Mouse (Mus musculus): ENCODE measurements around the gene Ankrd61.

Ankrd61 gene

GRCm38 (mm10) chr5:143897635-143898330 is at the start of gene Ankrd61:
Gene Ankrd61 (minus strand): TSS chr5:143897685.
- DNase-seq = no peak

DNA sequence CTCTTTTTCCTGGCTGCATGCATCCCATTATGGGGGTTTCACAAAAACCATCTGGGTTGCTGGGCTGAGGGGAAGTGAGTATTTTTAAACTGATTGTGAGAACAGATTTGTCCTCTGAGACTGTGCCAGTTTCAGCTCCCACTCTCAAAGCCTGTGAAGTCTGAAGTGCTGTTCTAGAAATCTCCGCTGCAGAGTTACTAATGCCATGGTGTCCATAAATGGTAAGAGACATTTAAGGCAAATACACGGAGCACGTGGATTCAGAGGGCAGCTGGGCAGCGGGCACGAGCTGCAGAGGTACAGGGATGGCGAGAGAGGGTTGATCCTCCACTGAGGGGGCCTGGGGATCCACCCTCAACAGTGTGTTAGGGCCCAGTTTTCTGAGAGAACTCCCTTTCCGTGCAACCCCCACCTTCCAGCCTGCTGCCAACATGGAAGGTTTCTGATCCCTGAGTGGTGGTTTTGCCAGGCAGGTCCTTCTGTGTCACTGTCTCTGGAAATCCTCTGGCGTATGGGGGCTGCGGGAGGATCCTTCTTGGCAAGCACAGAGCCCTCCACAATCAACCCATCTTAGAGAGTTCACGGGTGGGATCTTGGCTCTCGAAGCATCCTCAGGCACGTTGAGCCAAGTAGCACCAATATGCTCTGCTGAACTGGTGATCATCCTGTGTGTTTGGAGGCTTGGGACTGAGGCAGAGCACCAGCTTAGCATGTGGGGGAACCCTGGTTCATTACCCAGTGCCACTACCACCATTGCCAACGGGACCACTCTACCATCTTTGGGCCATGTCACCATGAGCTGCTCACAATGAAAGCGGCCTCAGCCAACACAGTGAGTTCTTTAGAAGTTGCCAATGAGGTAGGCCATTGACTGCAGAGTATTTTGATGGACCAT is 46.0 kb upstream of the Ankrd61 start:
- DNase-seq = no peak

GRCm38 (mm10) chr5:143941588-143941987 is 44.1 kb upstream of the Ankrd61 start:
- no peak for DNase-seq

DNA sequence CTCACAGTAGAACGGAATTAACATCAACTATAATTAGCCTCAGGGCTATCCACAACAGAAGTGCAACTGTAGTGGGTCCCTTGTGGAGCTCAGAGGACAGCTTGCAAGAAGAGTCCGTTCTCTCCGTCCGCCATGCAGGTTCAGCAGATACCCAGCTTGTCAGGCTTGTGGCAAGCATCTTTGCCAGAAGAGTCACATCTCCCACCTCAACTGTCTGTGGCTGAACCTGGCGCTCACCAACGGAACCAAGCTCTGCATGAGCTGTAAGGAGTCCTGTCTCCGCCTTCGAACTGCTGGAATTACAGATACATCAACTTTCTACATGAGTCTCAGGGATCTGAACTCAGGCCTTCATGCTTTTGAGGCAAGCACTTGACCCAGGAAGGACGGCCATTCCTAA is 38.7 kb upstream of the Ankrd61 start:
- DNase-seq = no peak

DNA sequence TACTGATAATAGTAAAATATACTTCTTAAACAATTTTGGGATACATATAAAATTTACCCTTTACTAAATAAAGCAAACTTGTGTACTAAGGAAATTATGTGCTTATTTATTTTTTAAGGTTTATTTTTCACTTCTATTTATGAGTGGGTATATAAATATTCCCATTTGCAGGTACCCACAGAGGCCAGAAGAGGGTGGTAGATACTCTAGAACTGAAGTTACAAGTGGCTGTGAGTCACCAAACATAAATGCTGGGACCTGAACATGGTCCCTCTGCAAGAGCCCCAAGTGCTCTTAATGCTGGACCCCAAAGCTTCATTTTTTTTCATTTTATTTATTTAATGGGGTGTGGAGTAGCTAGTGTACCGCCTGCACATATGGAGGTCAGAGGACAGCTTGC is 36.4 kb upstream of the Ankrd61 start:
- no peak for DNase-seq

- DNase-seq = no peak
Observed at GRCm38 (mm10) chr5:143933414-143933813, 35.9 kb upstream of the Ankrd61 start.

DNA sequence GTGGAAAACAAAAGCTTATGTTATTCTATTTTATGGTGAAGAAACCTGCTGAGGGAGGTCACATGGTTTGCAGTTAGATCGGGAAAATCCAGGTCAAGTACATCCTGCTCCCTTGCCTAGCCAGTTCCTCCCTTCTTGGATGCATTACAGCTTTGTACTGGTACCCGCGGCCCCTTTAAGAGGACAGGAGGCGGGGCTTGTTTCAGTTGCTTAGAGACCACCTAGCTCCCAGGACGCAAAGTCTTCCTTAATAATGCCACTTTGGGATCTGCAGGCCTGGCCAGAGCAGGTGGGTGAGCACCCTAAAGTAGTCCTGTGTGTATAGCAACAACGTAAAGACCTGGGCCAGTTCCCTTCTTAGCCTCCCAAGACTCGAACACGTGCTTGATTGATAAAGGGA is 35.3 kb upstream of the Ankrd61 start, which contains the start of gene Rsph10b:
TSS of gene Rsph10b (plus strand) at position 205 of the 400 bp plus-strand sequence.
- peak; percentile 70 for DNase-seq

DNA sequence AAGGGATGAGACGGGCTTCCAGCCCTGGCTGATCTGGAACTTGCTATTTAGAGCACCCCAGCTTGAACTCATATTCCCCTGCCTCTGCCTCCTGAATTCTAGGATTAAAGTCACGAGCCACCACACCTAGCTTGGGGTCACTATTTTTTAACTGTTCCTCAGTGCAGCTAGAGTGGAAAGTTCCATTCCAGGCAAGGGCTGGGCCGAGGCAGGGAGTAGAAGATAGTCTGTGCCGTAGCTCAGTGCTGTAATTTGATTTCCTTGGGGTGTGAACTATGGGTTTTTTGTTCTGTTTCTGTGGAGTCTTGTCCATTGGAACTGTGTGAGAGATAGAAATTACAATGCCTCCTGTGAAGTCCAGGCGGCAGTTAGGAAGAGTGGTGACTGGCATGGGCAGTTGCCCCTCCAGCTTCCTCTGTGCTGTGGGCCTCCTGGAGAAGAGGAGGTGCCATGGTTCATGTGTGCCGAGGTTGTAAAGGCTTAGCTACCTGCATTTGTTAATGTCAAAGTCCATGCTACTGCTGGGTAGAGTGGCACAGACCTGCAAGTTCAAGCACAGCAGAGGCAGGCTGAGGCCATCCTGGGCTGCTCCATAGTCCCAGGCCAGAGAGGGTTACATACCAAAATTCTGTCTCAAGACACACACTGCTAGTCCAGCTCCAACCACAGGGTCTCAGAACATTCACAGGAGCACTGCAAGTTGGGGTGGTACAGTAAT is 34.5 kb upstream of the Ankrd61 start:
- DNase-seq = no peak

DNA sequence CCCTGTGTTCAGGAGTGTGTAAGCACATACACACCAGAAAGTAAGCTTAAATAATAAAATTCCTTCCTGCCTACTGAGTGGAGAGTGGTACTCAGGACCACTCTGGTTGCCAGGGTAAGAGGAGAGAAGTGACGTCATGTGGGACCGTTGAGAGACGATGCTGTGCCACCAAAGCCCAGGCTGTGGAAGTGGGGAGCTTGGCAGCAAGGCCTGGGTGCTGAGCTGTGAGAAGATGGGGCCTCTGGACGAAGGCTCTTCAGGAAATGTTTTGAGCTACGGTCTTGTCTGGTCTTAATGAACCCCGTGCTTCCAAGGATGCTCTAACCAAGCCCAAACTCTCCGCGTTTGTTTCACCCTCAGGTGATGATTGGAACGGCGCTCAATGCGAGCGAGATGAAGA is 33.2 kb upstream of the Ankrd61 start:
- no peak for DNase-seq

GRCm38 (mm10) chr5:143929291-143929690 is 31.8 kb upstream of the Ankrd61 start:
- DNase-seq = no peak

DNA sequence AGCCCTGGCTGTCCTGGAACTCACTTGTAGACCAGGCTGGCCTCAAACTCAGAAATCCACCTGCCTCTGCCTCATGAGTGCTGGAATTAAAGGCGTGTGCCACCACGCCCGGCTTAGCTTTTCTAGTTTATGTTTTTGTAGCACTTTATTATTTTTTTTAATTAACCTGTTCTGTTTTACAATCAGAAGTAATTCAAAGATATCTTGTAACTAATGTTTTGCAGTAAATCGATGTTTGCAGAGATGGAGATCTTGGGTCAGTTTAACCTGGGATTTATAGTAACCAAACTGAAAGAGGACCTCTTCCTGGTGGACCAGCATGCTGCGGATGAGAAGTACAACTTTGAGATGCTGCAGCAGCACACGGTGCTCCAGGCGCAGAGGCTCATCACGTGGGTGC is 30.4 kb upstream of the Ankrd61 start, which contains the start of gene Gm42421:
TSS of gene Gm42421 (plus strand) at position 301 of the 400 bp plus-strand sequence.
- DNase-seq = no peak

GRCm38 (mm10) chr5:143924781-143925452 is 27.4 kb upstream of the Ankrd61 start:
- DNase-seq = no peak

- no peak for DNase-seq
Observed at GRCm38 (mm10) chr5:143918120-143918519, 20.6 kb upstream of the Ankrd61 start.

DNA sequence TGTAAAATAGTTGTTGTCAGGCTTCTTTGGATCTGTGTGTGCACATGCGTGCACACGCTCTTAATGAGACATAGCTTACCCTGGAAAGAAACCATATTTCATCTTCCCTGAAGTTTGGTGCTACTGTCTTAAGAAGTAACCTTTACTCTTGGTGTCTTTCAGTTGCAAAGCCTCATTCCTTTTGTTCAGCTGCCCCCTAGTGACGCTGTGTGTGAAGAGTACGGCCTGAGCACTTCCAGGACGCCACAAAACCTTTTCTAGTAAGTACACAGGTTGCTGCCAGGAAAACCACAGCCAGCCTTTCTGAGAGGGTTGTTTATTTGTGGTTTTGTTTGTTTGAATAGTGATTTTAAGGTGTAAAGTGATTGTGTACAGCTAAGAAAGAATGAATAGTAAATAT is 19.9 kb upstream of the Ankrd61 start:
- DNase-seq = peak; percentile 87

GRCm38 (mm10) chr5:143916221-143916620 is 18.7 kb upstream of the Ankrd61 start:
- DNase-seq = no peak

- DNase-seq = peak; percentile 99
Observed at GRCm38 (mm10) chr5:143909417-143910400, 12.2 kb upstream of the Ankrd61 start, which contains the start of the genes Aimp2 and Pms2. Gene Aimp2 (minus strand): TSS chr5:143909847. Gene Pms2 (plus strand): TSS chr5:143909964.

GRCm38 (mm10) chr5:143908926-143909325 is 11.4 kb upstream of the Ankrd61 start:
- no peak for DNase-seq

GRCm38 (mm10) chr5:143906429-143906828 is 8.9 kb upstream of the Ankrd61 start:
- no peak for DNase-seq

DNA sequence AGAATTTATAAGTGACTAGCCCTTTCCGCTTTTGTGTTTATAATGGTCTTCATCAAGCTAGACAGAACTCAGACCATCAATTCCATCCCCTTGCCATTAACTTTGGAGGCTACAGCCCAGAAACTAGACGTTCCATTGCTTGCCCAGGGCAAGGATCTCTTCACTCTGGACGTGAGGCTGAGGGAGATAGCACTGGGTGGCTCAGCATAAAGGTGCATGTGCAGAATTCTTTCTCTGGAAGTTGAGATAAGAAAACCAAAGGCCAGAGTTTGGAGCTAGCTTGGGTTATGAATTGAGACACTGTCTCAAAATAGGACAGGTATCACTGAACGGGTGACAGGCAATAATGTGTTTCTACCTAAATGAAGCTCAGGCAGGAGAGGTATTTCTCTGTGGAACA is 6.3 kb upstream of the Ankrd61 start:
- DNase-seq = no peak

GRCm38 (mm10) chr5:143902111-143902510 is 4.6 kb upstream of the Ankrd61 start:
- DNase-seq = peak; percentile 20

GRCm38 (mm10) chr5:143893396-143893795 is 4.1 kb downstream of the Ankrd61 start:
- peak; percentile 12 for DNase-seq
